Mouse (Mus musculus) right cerebral cortex, adult 18-20 months (tissue): ENCODE results near the gene Manf.

Source experiments
- DNase-seq: peaks from one replicate; pipeline ENCODE4 v3.0.0; 2022; ENCODE audit warnings: mixed read lengths

Manf gene

GRCm38 (mm10) chr9:106891829-106892551 is at the start of gene Manf:
Gene Manf, minus strand, starts transcription at chr9:106891979.
- DNase-seq: peak; percentile 99

- DNase-seq: peak; percentile 31
Observed at GRCm38 (mm10) chr9:106934998-106935397, 43.2 kb upstream of the Manf start.

- DNase-seq: no peak
Observed at GRCm38 (mm10) chr9:106914878-106915277, 23.1 kb upstream of the Manf start.

GRCm38 (mm10) chr9:106913759-106914158 is 22.0 kb upstream of the Manf start:
- no peak for DNase-seq

GRCm38 (mm10) chr9:106911624-106912023 is 19.8 kb upstream of the Manf start:
- DNase-seq: no peak

- DNase-seq: no peak
Observed at GRCm38 (mm10) chr9:106908715-106909114, 16.9 kb upstream of the Manf start.

GRCm38 (mm10) chr9:106908174-106908573 is 16.4 kb upstream of the Manf start:
- DNase-seq: no peak

- DNase-seq: no peak
Observed at GRCm38 (mm10) chr9:106906597-106906996, 14.8 kb upstream of the Manf start.

GRCm38 (mm10) chr9:106903791-106904134 is 12.0 kb upstream of the Manf start:
- no peak for DNase-seq

GRCm38 (mm10) chr9:106903099-106903790 is 11.5 kb upstream of the Manf start:
- DNase-seq: no peak

GRCm38 (mm10) chr9:106901596-106901995 is 9.8 kb upstream of the Manf start:
- DNase-seq: no peak

- no peak for DNase-seq
Observed at GRCm38 (mm10) chr9:106898901-106899300, 7.1 kb upstream of the Manf start.

- DNase-seq: no peak
Observed at GRCm38 (mm10) chr9:106893327-106893726, 1.5 kb upstream of the Manf start.

GRCm38 (mm10) chr9:106892552-106892875 is 735 bp upstream of the Manf start:
- DNase-seq: no peak

GRCm38 (mm10) chr9:106891341-106891741 is 438 bp downstream of the Manf start:
- DNase-seq: no peak

- DNase-seq: no peak
Observed at GRCm38 (mm10) chr9:106890496-106891240, 1.1 kb downstream of the Manf start.

- DNase-seq: no peak
Observed at GRCm38 (mm10) chr9:106889321-106889720, 2.5 kb downstream of the Manf start.

- no peak for DNase-seq
Observed at GRCm38 (mm10) chr9:106888346-106888745, 3.4 kb downstream of the Manf start.

GRCm38 (mm10) chr9:106886828-106887702 is 4.7 kb downstream of the Manf start, which contains the start of gene Rbm15b:
Gene Rbm15b, minus strand, starts transcription at chr9:106887428.
- DNase-seq: peak; percentile 99

GRCm38 (mm10) chr9:106885901-106886731 is 5.7 kb downstream of the Manf start:
- peak; percentile 62 for DNase-seq

- no peak for DNase-seq
Observed at GRCm38 (mm10) chr9:106884996-106885900, 6.5 kb downstream of the Manf start.
